Mouse (Mus musculus) megakaryocyte, embryonic 14.5 days (primary cell): ENCODE results near the gene Abhd10.

Experiments
- FLI1 ChIP-seq: IDR thresholded peaks from 2 replicates; pipeline ENCODE4 v1.6.1; 2012; ENCODE audit warnings: low read length, inconsistent platforms, mixed read lengths
- GATA1 ChIP-seq: IDR thresholded peaks from 3 replicates; pipeline ENCODE4 v1.6.1; 2012; ENCODE audit warnings: mixed read lengths, low read length, inconsistent platforms, borderline replicate concordance

DNA sequence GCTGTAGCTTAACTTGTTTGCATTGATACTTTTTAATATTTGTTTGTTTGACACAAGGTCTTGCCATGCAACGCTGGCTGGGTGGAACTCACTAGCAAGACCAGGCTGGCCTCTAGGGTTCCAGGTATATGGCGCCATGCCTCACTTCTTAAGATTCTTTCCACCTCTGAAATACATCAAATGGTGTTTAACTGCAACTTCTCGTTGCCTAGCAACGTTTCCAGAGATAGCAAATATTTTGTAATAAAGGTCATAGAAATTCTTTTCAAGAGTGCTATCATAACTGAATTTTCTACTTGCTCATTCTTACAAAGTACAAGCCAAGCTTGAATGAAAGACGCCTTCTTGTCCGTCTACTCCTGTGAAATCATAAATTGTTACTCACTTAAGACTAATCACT, 44.9 kb upstream of the Abhd10 start:
- TF ChIP-seq FLI1 (no peak), GATA1 (no peak)
